Mouse (Mus musculus) cerebellum, postnatal 10 days (tissue): Measurements from ENCODE around the gene Plin5.

Experiments used
- DNase-seq, 2 experiments: peaks; one replicate each; pipeline ENCODE4 v3.0.0; 2021; ENCODE audit warnings: mixed read lengths in 2 of 2

Gene Plin5

GRCm38 (mm10) chr17:56117251-56117710, at the start of gene Plin5:
Gene Plin5 (minus strand): TSS chr17:56117596.
- peak; percentile 79 to 81 for DNase-seq

- no peak for DNase-seq
Measured at GRCm38 (mm10) chr17:56165671-56166070, 48.3 kb upstream of the Plin5 start.

GRCm38 (mm10) chr17:56164510-56164909, 47.1 kb upstream of the Plin5 start:
- DNase-seq = peak; percentile 67 to 74

- DNase-seq = no peak
Measured at GRCm38 (mm10) chr17:56163523-56164102, 46.2 kb upstream of the Plin5 start.

- DNase-seq = peak; percentile 96 to 97
Measured at GRCm38 (mm10) chr17:56162231-56162774, 44.9 kb upstream of the Plin5 start, which contains the start of gene Tnfaip8l1. Gene Tnfaip8l1 (plus strand): TSS chr17:56162477.

GRCm38 (mm10) chr17:56159729-56160128, 42.3 kb upstream of the Plin5 start:
- peak; percentile 73 to 76 for DNase-seq

GRCm38 (mm10) chr17:56153643-56154042, 36.2 kb upstream of the Plin5 start:
- peak; percentile 73 to 74 for DNase-seq

- no peak for DNase-seq
Measured at GRCm38 (mm10) chr17:56149897-56150296, 32.5 kb upstream of the Plin5 start.

GRCm38 (mm10) chr17:56148790-56149618, 31.6 kb upstream of the Plin5 start:
- DNase-seq = no peak

GRCm38 (mm10) chr17:56148280-56148679, 30.9 kb upstream of the Plin5 start:
- no peak for DNase-seq

GRCm38 (mm10) chr17:56147420-56147819, 30.0 kb upstream of the Plin5 start:
- DNase-seq = no peak

- DNase-seq = no peak
Measured at GRCm38 (mm10) chr17:56146131-56146530, 28.7 kb upstream of the Plin5 start.

GRCm38 (mm10) chr17:56144546-56144945, 27.1 kb upstream of the Plin5 start:
- DNase-seq = no peak

- peak; percentile 80 to 84 for DNase-seq
Measured at GRCm38 (mm10) chr17:56141702-56142605, 24.6 kb upstream of the Plin5 start.

GRCm38 (mm10) chr17:56139858-56140595, 22.6 kb upstream of the Plin5 start, which contains the start of gene Sema6b:
Gene Sema6b (minus strand): TSS chr17:56140343.
- DNase-seq = peak; percentile 91 to 92

- DNase-seq = peak; percentile 52 to 59
Measured at GRCm38 (mm10) chr17:56139355-56139754, 22.0 kb upstream of the Plin5 start.

GRCm38 (mm10) chr17:56137839-56138613, 20.6 kb upstream of the Plin5 start:
- DNase-seq = peak in 1 of 2 experiments; percentile 61

GRCm38 (mm10) chr17:56136558-56136957, 19.2 kb upstream of the Plin5 start:
- DNase-seq = no peak

GRCm38 (mm10) chr17:56134463-56134971, 17.1 kb upstream of the Plin5 start:
- peak; percentile 81 to 83 for DNase-seq
